Mouse (Mus musculus): ENCODE results near the gene Ugt1a1.

The Ugt1a1 gene

GRCm38 (mm10) chr1:88234646-88235045, 22.9 kb downstream of the Ugt1a1 start:
- DNase-seq (ENCODE audit: low spot score in 2 of 2) = no peak

- DNase-seq (ENCODE audit: low spot score in 2 of 2) = no peak
Measured at GRCm38 (mm10) chr1:88235046-88235893, 23.5 kb downstream of the Ugt1a1 start.

GRCm38 (mm10) chr1:88235894-88236415, 24.2 kb downstream of the Ugt1a1 start:
- DNase-seq (ENCODE audit: low spot score in 2 of 2) = no peak

- DNase-seq (ENCODE audit: low spot score in 2 of 2) = no peak
Measured at GRCm38 (mm10) chr1:88237311-88237710, 25.6 kb downstream of the Ugt1a1 start.

GRCm38 (mm10) chr1:88238771-88239170, 27.0 kb downstream of the Ugt1a1 start:
- DNase-seq (ENCODE audit: low spot score in 2 of 2) = no peak

DNA sequence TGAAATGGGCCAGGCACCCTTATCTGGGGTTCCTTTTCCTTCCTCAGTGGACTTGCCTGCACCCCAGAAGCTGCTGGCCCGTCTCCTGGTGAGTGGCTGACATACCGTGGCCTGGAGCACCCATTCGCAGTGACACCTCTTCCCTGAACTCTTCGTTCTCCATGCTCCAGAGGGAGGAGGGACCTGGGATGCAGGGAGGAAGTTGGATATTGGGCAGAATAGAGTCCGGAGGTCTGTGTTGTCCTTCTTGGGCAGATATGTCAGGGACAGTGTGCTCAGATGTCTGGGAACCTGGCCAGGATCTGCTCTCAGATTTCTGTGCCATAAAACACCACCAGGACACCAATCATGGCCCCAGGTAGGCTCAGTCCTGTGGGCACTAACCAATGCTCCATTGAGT, 28.3 kb downstream of the Ugt1a1 start:
- no peak for DNase-seq (ENCODE audit: low spot score in 2 of 2)

DNA sequence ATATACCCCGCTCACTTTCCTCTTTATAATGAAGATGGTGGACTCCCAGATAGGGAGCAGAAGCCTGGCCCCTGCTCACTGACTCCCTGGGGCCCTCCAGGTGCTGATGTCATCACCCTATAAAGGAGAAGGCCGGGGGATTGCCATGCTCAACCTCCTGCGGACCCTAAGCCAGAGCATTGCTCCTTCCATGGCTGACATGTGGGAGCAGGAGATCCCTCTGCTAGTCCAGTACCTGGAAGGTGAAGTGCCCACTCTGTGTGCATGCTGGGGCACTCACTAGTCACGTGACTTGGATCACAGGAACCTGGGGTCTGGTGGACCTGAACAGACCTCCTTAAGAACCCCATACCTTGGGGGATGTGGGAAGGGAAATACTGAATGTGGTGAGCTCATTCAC, 28.8 kb downstream of the Ugt1a1 start:
- no peak for DNase-seq (ENCODE audit: low spot score in 2 of 2)

DNA sequence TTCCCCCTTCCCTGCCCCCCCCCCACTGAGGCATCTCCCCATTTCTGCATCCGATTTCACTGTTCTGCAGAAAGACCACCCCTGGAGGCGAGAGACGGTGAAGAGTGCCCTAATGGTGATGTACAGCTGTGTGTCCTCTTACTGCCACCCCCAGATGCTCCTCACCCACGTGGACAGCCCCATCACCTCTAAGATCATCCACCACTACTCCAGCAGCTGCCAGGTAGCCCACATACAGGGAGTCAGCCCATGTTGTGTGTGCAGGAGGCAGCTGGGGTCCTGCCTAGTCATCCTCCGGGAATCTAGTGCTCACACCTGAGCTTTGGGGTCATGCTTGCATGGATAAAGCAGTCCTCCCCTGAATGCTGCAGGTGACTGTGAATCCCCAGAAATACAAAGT, 32.1 kb downstream of the Ugt1a1 start:
- no peak for DNase-seq (ENCODE audit: low spot score in 2 of 2)

- no peak for DNase-seq (ENCODE audit: low spot score in 2 of 2)
Measured at GRCm38 (mm10) chr1:88245881-88246280, 34.1 kb downstream of the Ugt1a1 start.

GRCm38 (mm10) chr1:88246386-88246785, 34.6 kb downstream of the Ugt1a1 start:
- DNase-seq (ENCODE audit: low spot score in 2 of 2) = no peak

GRCm38 (mm10) chr1:88247660-88248059, 35.9 kb downstream of the Ugt1a1 start:
- DNase-seq (ENCODE audit: low spot score in 2 of 2) = no peak

DNA sequence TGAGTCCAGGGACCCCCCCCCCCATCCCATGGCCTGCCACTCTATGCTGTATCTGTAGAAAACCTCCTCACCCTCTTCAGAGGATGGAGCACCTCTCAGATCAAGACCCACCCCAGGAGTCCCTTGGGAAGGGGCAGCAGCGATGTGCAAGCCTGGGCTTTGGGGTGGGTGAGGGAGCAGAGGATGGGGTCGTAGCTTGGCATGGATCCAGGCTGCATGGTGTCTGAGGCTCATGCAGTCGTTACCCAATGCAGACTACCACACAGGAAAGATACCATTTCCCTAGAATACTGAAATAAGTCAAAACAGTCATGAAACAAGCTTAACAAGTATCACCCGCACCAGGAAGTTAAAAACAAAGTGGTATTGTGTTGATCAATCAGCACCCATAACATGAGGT, 36.9 kb downstream of the Ugt1a1 start:
- no peak for DNase-seq (ENCODE audit: low spot score in 2 of 2)

GRCm38 (mm10) chr1:88249596-88249995, 37.8 kb downstream of the Ugt1a1 start:
- DNase-seq (ENCODE audit: low spot score in 2 of 2) = no peak

- no peak for DNase-seq (ENCODE audit: low spot score in 2 of 2)
Measured at GRCm38 (mm10) chr1:88250023-88250422, 38.3 kb downstream of the Ugt1a1 start.

DNA sequence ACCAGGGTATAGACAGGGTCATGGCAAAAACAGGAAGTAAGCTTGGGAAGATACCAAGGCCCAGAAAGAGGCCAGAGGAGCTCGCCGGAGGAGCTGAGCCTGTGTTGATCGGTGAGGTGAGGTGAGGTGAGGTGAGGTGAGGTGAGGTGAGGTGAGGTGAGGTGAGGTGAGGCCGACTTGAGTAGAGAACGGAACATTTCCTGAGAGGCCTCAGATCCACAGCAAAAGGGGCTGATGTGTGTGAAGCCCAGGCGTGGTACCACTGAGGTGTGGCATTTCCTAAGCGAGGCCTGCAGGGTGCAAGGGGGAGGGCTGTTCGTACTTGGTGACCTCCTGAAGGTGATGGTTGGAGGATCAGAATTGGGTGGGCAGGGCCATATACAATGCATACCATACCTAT, 41.3 kb downstream of the Ugt1a1 start:
- DNase-seq (ENCODE audit: low spot score in 2 of 2) = no peak

GRCm38 (mm10) chr1:88253540-88253939, 41.8 kb downstream of the Ugt1a1 start:
- DNase-seq (ENCODE audit: low spot score in 2 of 2) = no peak

- DNase-seq (ENCODE audit: low spot score in 2 of 2) = no peak
Measured at GRCm38 (mm10) chr1:88254793-88255465, 43.2 kb downstream of the Ugt1a1 start.

- no peak for DNase-seq (ENCODE audit: low spot score in 2 of 2)
Measured at GRCm38 (mm10) chr1:88255466-88255857, 43.7 kb downstream of the Ugt1a1 start.

DNA sequence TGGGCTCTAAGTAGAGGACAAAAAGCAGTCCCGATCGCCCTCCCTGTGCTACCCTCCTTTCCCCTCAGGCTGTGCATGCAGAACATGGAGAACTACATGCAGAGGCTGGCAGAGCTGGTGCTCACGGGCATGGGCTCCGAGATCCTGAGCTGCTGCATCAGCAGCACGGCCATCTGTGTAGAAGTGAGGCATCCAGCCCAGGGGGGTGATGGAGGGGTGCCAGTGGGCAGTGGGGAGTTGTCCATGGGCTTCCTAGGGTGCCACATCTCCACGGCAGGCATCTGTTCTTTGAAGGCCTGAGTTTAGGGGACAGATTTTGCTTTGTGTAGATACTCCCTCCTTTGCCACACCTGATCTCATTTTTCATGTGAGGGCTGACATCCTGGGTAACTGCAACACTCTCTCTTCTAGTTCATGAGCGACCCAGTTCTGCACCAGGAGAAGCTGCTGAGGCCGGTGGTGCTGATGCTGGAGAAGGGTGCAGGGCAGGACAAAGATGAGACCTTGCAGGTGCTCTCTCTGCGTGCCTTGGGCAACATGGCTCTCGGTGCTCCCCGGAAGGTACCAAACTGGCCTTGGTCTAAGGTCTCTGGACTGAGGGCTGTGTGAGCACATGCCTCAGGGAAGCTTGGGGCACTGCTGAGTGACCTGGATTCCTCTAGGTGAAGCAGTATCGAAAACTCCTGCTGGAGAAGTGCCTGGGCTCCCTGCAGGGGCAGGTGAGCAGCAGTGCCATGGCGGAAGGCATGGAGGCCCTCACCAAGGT, 44.4 kb downstream of the Ugt1a1 start:
- no peak for DNase-seq (ENCODE audit: low spot score in 2 of 2)

GRCm38 (mm10) chr1:88256886-88257663, 45.3 kb downstream of the Ugt1a1 start:
- no peak for DNase-seq (ENCODE audit: low spot score in 2 of 2)

GRCm38 (mm10) chr1:88257681-88258080, 45.9 kb downstream of the Ugt1a1 start:
- DNase-seq (ENCODE audit: low spot score in 2 of 2) = no peak
